Mouse (Mus musculus) hindbrain, embryonic 10.5 days (tissue): ENCODE results near the gene Cd9. TPM values are rescaled to one million over a fixed set of nuclear protein-coding genes. Genes with fewer than 3 reads are reported as not detected.

Source experiments
- DNase-seq: peaks from one replicate; pipeline ENCODE4 v3.0.0-alpha.2; 2017; ENCODE audit warnings: low spot score
- H3K27ac ChIP-seq: fragments of 300-500 bp; sonication (generic); 2 replicates; pipeline ENCODE4 v1.5.1; 2016; ENCODE audit warnings: mild to moderate bottlenecking, moderate library complexity
- H3K27me3 ChIP-seq: fragments of 300-500 bp; sonication (generic); 2 replicates; pipeline ENCODE4 v1.6.1; 2016; ENCODE audit warnings: mild to moderate bottlenecking; ENCODE audit not compliant: poor library complexity, insufficient read depth, severe bottlenecking
- H3K36me3 ChIP-seq: fragments of 300-500 bp; sonication (generic); 2 replicates; pipeline ENCODE4 v1.6.1; 2016; ENCODE audit warnings: mild to moderate bottlenecking, moderate library complexity
- H3K4me1 ChIP-seq: fragments of 300-500 bp; sonication (generic); replicated peaks from 2 replicates; pipeline ENCODE4 v1.6.1; 2016; ENCODE audit warnings: mild to moderate bottlenecking
- H3K4me3 ChIP-seq: fragments of 300-500 bp; sonication (generic); 2 replicates; pipeline ENCODE4 v1.5.1; 2016; ENCODE audit warnings: mild to moderate bottlenecking, moderate library complexity
- H3K9me3 ChIP-seq: fragments of 300-500 bp; sonication (generic); 2 replicates; pipeline ENCODE4 v1.6.1; 2016; ENCODE audit warnings: mild to moderate bottlenecking, moderate library complexity
- WGBS: fragments of 180-500 bp; shearing (Covaris S2); methylation state at CpG from one replicate; pipeline ENCODE4 v1.1.7; 2016; 5-methylcytosine and 5-hydroxymethylcytosine counted together
- polyA plus RNA-seq: library from polyadenylated mRNA; unstranded; fragments of >200 nt; fragmentation: Nextera tagmentation; extraction: Ambion mirVana; gene quantifications from 2 replicates; pipeline ENCODE4 v1.2.1, GENCODE M21; 2016

Gene Cd9
- polyA plus RNA-seq, 1 experiment from 2014 or later = 35.9 TPM

- no peaks in the 10 kb centered on the region for H3K27me3 ChIP-seq
- H3K4me1 ChIP-seq = no peaks in the 10 kb centered on the region; the same call in 1 of the 2 replicates
- H3K4me3 ChIP-seq = no peak overlapping the region
- 95% methylated on average over 3 of the region's 3 CpGs for WGBS
- no peak overlapping the region for H3K27ac ChIP-seq
- H3K9me3 ChIP-seq = no peaks in the 10 kb centered on the region
- no peak for DNase-seq
- H3K36me3 ChIP-seq = no peaks in the 10 kb centered on the region
These were observed 57.8 kb downstream of the Cd9 start for GRCm38 (mm10) chr6:125436753-125437152.

GRCm38 (mm10) chr6:125434735-125435518 is 59.7 kb downstream of the Cd9 start:
- Histone ChIP-seq H3K9me3 (no peaks in the 10 kb centered on the region), H3K36me3 (no peaks in the 10 kb centered on the region), H3K4me3 (no peak overlapping the region), H3K4me1 (peaks cover 8% of the 10 kb centered on the region; the same call in 1 of the 2 replicates), H3K27me3 (no peaks in the 10 kb centered on the region), H3K27ac (no peak overlapping the region; the same call in 1 of the 2 replicates)
- 51% methylated on average over 5 of the region's 5 CpGs for WGBS
- no peak for DNase-seq

DNA sequence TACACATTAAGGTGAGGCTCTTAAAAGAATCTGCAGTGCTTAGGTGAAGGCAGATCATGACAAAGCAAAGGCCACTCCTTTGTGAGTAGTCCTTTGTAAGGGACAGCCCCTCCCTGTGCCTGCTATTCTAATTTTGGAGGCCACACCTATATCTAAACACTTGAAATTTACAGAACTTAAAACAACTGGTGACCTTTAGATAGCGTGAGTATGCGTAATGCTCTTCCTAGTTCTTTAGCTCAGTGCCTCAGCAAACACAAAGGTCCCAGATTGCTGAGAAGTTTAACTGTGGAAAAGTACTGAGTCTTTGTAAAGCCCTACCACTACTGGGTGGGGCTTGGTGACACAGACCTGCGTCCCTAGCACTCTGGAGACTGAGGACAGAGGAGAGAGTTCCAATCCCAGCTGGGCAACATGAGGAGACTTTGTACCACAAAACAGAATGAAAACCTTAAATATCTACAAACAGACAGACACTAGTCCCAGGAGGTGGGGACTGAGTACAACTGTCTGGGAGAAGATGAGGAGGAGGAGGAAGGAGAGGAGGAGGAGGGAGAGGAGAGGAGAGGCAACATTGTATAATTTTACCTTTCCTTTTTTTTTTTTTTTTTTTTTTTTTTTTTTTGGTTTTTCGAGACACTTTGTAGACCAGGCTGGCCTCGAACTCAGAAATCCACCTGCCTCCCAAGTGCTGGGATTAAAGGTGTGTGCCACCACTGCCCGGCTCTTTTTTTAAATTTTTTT is 60.7 kb downstream of the Cd9 start:
- Histone ChIP-seq H3K4me3 (no peak overlapping the region), H3K36me3 (no peaks in the 10 kb centered on the region), H3K9me3 (no peaks in the 10 kb centered on the region), H3K27me3 (0 out of 2 replicates have a peak, but pooled peaks cover 3% of the 10 kb centered on the region), H3K4me1 (peaks cover 8% of the 10 kb centered on the region; the same call in 1 of the 2 replicates), H3K27ac (no peak overlapping the region)
- WGBS = 72% methylated on average over 6 of the region's 6 CpGs
- no peak for DNase-seq

GRCm38 (mm10) chr6:125433257-125433656 is 61.3 kb downstream of the Cd9 start:
- Histone ChIP-seq H3K27ac (no peak overlapping the region), H3K36me3 (no peaks in the 10 kb centered on the region), H3K4me3 (no peak overlapping the region), H3K27me3 (0 out of 2 replicates have a peak, but pooled peaks cover 3% of the 10 kb centered on the region), H3K4me1 (peaks cover 8% of the 10 kb centered on the region; the same call in 1 of the 2 replicates), H3K9me3 (no peaks in the 10 kb centered on the region)
- 50% methylated on average over 3 of the region's 3 CpGs for WGBS
- DNase-seq = no peak

GRCm38 (mm10) chr6:125432522-125432921 is 62.1 kb downstream of the Cd9 start:
- DNase-seq = no peak
- 84% methylated on average over 7 of the region's 7 CpGs for WGBS
- H3K4me3 ChIP-seq = no peak overlapping the region
- H3K27ac ChIP-seq = no peak overlapping the region
- no peaks in the 10 kb centered on the region for H3K36me3 ChIP-seq
- H3K4me1 ChIP-seq = peaks cover 11% of the 10 kb centered on the region
- H3K27me3 ChIP-seq = 0 out of 2 replicates have a peak, but pooled peaks cover 3% of the 10 kb centered on the region
- H3K9me3 ChIP-seq = no peaks in the 10 kb centered on the region

DNA sequence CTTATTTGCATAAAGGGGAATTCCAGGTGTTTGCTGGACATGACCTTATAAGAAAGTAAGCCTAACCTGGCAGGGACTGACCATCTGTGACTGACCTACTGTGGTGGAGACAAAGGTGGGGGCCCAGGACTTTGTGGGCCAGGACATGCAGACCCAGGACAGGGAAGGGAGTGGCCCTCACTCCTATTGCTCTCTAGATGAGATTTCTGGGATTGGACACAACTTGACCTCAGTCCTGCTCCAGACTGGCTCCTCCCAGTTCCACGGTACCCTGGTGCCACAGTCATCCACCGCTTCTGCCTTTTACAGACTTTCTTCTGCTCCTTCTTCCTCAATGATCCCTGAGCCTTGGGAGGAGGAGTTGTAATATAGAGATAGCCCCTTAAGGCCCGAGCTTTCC is 63.6 kb downstream of the Cd9 start:
- no peak overlapping the region for H3K27ac ChIP-seq
- no peaks in the 10 kb centered on the region for H3K9me3 ChIP-seq
- no peak for DNase-seq
- H3K36me3 ChIP-seq = no peaks in the 10 kb centered on the region
- 51% methylated on average over 3 of the region's 3 CpGs for WGBS
- H3K4me1 ChIP-seq = peaks cover 25% of the 10 kb centered on the region
- H3K4me3 ChIP-seq = no peak overlapping the region
- 0 out of 2 replicates have a peak, but pooled peaks cover 3% of the 10 kb centered on the region for H3K27me3 ChIP-seq

DNA sequence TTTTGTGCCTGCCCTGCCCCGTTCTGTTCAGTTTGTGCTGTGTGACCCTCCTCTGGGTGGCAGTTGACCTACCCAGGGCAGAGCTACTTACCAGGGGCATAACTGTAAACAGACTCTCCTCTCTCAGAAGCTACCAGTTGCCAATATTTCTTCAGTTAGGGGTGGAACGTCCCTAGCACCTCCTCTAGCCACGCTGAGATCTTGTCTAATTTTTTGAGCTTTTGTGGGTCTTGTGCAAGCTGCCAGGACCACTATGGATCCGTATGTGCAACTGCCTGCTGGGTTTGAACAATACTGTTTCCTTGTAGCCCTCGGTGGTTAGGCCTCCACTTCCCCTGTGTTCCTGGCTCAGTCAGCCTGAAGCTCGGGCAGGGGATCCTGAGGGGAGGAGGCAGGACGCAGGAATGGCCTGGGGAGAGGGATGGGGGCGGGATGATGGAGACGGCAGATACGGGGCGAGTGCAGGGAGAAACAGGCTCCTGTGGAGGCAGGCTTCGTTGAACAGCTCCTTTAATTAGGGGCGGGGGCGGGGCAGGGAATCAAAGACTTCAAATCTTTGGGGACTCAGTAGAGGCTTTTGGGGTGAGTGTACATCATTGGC is 64.1 kb downstream of the Cd9 start:
- Histone ChIP-seq H3K36me3 (no peaks in the 10 kb centered on the region), H3K9me3 (no peaks in the 10 kb centered on the region), H3K4me3 (no peak overlapping the region), H3K27me3 (0 out of 2 replicates have a peak, but pooled peaks cover 3% of the 10 kb centered on the region), H3K27ac (no peak overlapping the region), H3K4me1 (peaks cover 25% of the 10 kb centered on the region)
- DNase-seq = no peak
- WGBS = 10% methylated on average over 14 of the region's 14 CpGs

DNA sequence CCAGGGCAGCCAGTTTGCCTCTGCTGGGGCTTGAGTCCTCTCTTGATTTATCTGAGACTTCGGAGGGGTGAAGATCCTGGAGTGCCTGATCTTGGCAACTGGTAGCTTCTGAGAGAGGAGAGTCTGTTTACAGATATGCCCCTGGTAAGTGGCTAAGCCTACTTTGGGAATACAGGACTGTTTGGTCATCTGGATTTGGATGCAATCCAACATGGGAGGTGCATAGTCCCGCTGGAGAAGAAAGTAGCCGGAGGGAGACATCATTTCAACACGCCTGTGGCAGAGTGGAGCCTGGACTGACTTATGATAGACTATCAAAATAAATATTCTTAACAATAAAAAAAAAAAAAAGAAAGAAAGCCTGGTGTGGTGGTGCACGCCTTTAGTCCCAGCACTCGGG is 64.8 kb downstream of the Cd9 start:
- H3K36me3 ChIP-seq = no peaks in the 10 kb centered on the region
- no peaks in the 10 kb centered on the region for H3K9me3 ChIP-seq
- H3K4me1 ChIP-seq = peaks cover 31% of the 10 kb centered on the region
- H3K27ac ChIP-seq = no peak overlapping the region
- H3K4me3 ChIP-seq = no peak overlapping the region
- H3K27me3 ChIP-seq = 0 out of 2 replicates have a peak, but pooled peaks cover 3% of the 10 kb centered on the region
- no peak for DNase-seq
- 87% methylated on average over 6 of the region's 6 CpGs for WGBS

- WGBS = 4% methylated on average over 25 of the region's 25 CpGs
These were observed 67.9 kb downstream of the Cd9 start for GRCm38 (mm10) chr6:125426383-125427360.

DNA sequence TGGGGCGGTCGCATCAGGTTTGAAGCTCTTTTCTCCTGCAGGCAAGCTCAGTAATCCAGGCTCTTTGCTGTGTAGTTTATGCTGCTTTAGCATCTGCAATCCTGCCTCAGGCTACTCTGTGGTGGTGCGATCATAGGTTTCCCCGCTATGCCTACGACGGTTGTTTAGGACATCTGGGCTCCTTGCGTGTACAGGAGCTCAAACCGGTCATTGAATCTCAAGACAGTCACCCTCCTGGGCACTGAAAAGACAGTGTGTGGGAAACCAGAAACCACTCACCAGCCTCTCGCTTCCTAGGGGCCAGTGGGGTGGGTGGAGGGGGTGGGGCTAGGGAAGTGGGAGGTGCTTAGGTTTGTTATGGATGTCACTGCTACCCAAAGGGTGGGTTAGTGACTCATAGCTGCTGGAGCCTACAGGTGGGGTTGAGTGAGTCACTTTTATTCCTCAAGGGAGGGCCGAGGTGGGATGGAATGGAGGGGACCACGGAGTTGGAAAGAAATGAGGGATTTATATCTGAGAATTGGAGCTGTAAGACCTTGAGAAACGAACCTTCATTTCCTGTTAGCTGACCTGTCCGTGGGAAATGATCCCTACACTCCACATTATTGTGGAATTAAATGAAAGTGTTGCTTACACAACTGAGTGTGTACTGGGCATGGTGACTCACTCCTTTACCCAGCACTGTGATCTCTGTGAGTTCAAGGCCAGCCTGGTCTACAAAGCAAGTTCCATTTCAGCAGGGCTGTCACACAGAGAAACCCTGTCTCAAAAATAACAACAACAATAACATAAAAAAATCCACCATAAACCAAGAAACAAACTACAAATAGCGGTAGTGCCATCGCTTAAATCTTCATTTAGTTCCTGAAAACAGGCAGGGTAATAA is 69.1 kb downstream of the Cd9 start:
- 54% methylated on average over 15 of the region's 15 CpGs for WGBS
- Histone ChIP-seq H3K4me3 (no peak overlapping the region), H3K4me1 (peaks cover 49% of the 10 kb centered on the region), H3K27me3 (peaks cover 3% of the 10 kb centered on the region), H3K27ac (no peak overlapping the region), H3K9me3 (no peaks in the 10 kb centered on the region), H3K36me3 (no peaks in the 10 kb centered on the region)
- DNase-seq = no peak

More at GRCm38 (mm10) chr6:125426383-125427360, 67.9 kb downstream of the Cd9 start:
- DNase-seq = peak; percentile 88
- H3K36me3 ChIP-seq = no peaks in the 10 kb centered on the region
- H3K4me3 ChIP-seq = peak overlapping the region; percentile 63
- peak overlapping the region; percentile 92 for H3K27ac ChIP-seq
- peaks cover 3% of the 10 kb centered on the region for H3K27me3 ChIP-seq
- H3K4me1 ChIP-seq = peaks cover 52% of the 10 kb centered on the region
- no peaks in the 10 kb centered on the region for H3K9me3 ChIP-seq

- WGBS = 71% methylated on average over 3 of the region's 3 CpGs
- DNase-seq = no peak
These were observed 70.4 kb downstream of the Cd9 start for GRCm38 (mm10) chr6:125424156-125424555.

More at GRCm38 (mm10) chr6:125424156-125424555, 70.4 kb downstream of the Cd9 start:
- peaks cover 47% of the 10 kb centered on the region for H3K4me1 ChIP-seq
- no peaks in the 10 kb centered on the region for H3K36me3 ChIP-seq
- no peak overlapping the region for H3K4me3 ChIP-seq
- H3K9me3 ChIP-seq = no peaks in the 10 kb centered on the region
- no peak overlapping the region for H3K27ac ChIP-seq
- H3K27me3 ChIP-seq = no peaks in the 10 kb centered on the region; the same call in none of the 2 replicates
